Mouse (Mus musculus) thymus, adult 2 months (tissue): Measurements from ENCODE around the gene Kif1bp. TPM values are rescaled to one million over a fixed set of nuclear protein-coding genes. Genes with fewer than 3 reads are reported as not detected.

Experiments
- DNase-seq: peaks from one replicate; pipeline ENCODE4 v3.0.0; 2021
- H3K27ac ChIP-seq: fragments of 200-500 bp; 2 replicates; pipeline ENCODE4 v1.5.1; 2012; ENCODE audit warnings: low read length, control low read depth; ENCODE audit not compliant: control insufficient read depth, insufficient read depth
- H3K27me3 ChIP-seq: fragments of 200-500 bp; 2 replicates; pipeline ENCODE4 v1.6.1; 2012; ENCODE audit warnings: mild to moderate bottlenecking, low read length, moderate library complexity, mixed read lengths; ENCODE audit not compliant: control insufficient read depth, insufficient read depth
- H3K36me3 ChIP-seq: fragments of 200-500 bp; 2 replicates; pipeline ENCODE4 v1.6.1; 2012; ENCODE audit warnings: mild to moderate bottlenecking, low read length, moderate library complexity; ENCODE audit not compliant: control insufficient read depth, insufficient read depth
- H3K4me1 ChIP-seq: fragments of 200-500 bp; replicated peaks from 2 replicates; pipeline ENCODE4 v1.6.1; 2012; ENCODE audit warnings: low read length; ENCODE audit not compliant: control insufficient read depth, insufficient read depth
- H3K4me3 ChIP-seq: fragments of 200-500 bp; 2 replicates; pipeline ENCODE4 v1.5.1; 2012; ENCODE audit warnings: mild to moderate bottlenecking, low read length, control low read depth, moderate library complexity; ENCODE audit not compliant: control insufficient read depth, insufficient read depth
- CTCF ChIP-seq: fragments of 200-500 bp; IDR thresholded peaks from 2 replicates; pipeline ENCODE4 v1.5.1; 2012; ENCODE audit warnings: mild to moderate bottlenecking, control low read depth, low read length, moderate library complexity, borderline replicate concordance; ENCODE audit not compliant: control insufficient read depth, poor library complexity, insufficient read depth; ENCODE audit errors: extremely low read depth
- POLR2A ChIP-seq: fragments of 200-500 bp; IDR thresholded peaks from 2 replicates; pipeline ENCODE4 v1.6.1; 2012; ENCODE audit warnings: mild to moderate bottlenecking, low read length, control low read depth, moderate library complexity; ENCODE audit not compliant: control insufficient read depth, poor library complexity, insufficient read depth; ENCODE audit errors: extremely low read depth
- WGBS: fragments of 180-500 bp; shearing (Covaris S2); methylation state at CpG from one replicate; pipeline ENCODE4 v1.1.7; 2018; 5-methylcytosine and 5-hydroxymethylcytosine counted together
- polyA plus RNA-seq: library from polyadenylated mRNA; depleted of rRNA; stranded (reverse); fragments of >200 nt; gene quantifications from 2 replicates; pipeline ENCODE4 v1.2.3, GENCODE M21; 2012

The Kif1bp gene
- polyA plus RNA-seq, 1 experiment: 45.7 TPM

GRCm38 (mm10) chr10:62507591-62508308 is 70.5 kb downstream of the Kif1bp start:
- under 1% methylated on average over 18 of the region's 18 CpGs for WGBS
- Histone ChIP-seq H3K36me3 (no peaks in the 10 kb centered on the region), H3K4me3 (peak overlapping the region; percentile 93), H3K27me3 (no peaks in the 10 kb centered on the region), H3K27ac (peak overlapping the region; percentile 93), H3K4me1 (peaks cover 21% of the 10 kb centered on the region)
- TF ChIP-seq POLR2A (peak; percentile 47; the same call in 1 of the 2 replicates), CTCF (no peak)
- peak; percentile 61 for DNase-seq

- H3K4me3 ChIP-seq: no peak overlapping the region
Measured at GRCm38 (mm10) chr10:62507071-62507470, 71.2 kb downstream of the Kif1bp start.

GRCm38 (mm10) chr10:62506019-62506556 is 72.2 kb downstream of the Kif1bp start:
- TF ChIP-seq POLR2A (no peak), CTCF (no peak)
- Histone ChIP-seq H3K36me3 (no peaks in the 10 kb centered on the region), H3K4me1 (peaks cover 26% of the 10 kb centered on the region), H3K4me3 (peak overlapping the region; percentile 51), H3K27ac (peak overlapping the region; percentile 99), H3K27me3 (no peaks in the 10 kb centered on the region)
- DNase-seq: peak; percentile 43
- WGBS: 1% methylated on average over 17 of the region's 17 CpGs

More at GRCm38 (mm10) chr10:62507071-62507470, 71.2 kb downstream of the Kif1bp start:
- Histone ChIP-seq H3K36me3 (no peaks in the 10 kb centered on the region), H3K27ac (peak overlapping the region; percentile 70; the same call in 1 of the 2 replicates), H3K27me3 (no peaks in the 10 kb centered on the region), H3K4me1 (peaks cover 22% of the 10 kb centered on the region)
- no peak for TF ChIP-seq CTCF
- no peak for TF ChIP-seq POLR2A
- no peak for DNase-seq
- 7% methylated on average over 4 of the region's 4 CpGs for WGBS

GRCm38 (mm10) chr10:62505224-62505983 is 72.9 kb downstream of the Kif1bp start:
- H3K36me3 ChIP-seq: no peaks in the 10 kb centered on the region
- H3K4me3 ChIP-seq: peak overlapping the region; percentile 51
- DNase-seq: no peak
- TF ChIP-seq CTCF (no peak), POLR2A (no peak)
- peaks cover 31% of the 10 kb centered on the region for H3K4me1 ChIP-seq
- peak overlapping the region; percentile 99 for H3K27ac ChIP-seq
- H3K27me3 ChIP-seq: no peaks in the 10 kb centered on the region
- WGBS: 32% methylated on average over 9 of the region's 9 CpGs

- TF ChIP-seq CTCF: no peak
- Histone ChIP-seq H3K4me3 (no peak overlapping the region), H3K36me3 (no peaks in the 10 kb centered on the region), H3K27me3 (no peaks in the 10 kb centered on the region), H3K27ac (peak overlapping the region; percentile 81; the same call in 1 of the 2 replicates), H3K4me1 (peaks cover 30% of the 10 kb centered on the region)
- no peak for DNase-seq
- WGBS: 39% methylated on average over 12 of the region's 12 CpGs
Measured at GRCm38 (mm10) chr10:62503836-62504628, 74.2 kb downstream of the Kif1bp start.

GRCm38 (mm10) chr10:62503353-62503752 is 74.9 kb downstream of the Kif1bp start:
- no peak for DNase-seq
- no peaks in the 10 kb centered on the region for H3K36me3 ChIP-seq
- H3K27ac ChIP-seq: peak overlapping the region; percentile 81; the same call in 1 of the 2 replicates
- TF ChIP-seq CTCF (no peak), POLR2A (no peak)
- 3% methylated on average over 4 of the region's 4 CpGs for WGBS
- no peaks in the 10 kb centered on the region for H3K27me3 ChIP-seq
- peaks cover 24% of the 10 kb centered on the region for H3K4me1 ChIP-seq
- H3K4me3 ChIP-seq: no peak overlapping the region
